Comparison of ENCODE assay signal across 23 mouse cellular contexts in genomic region chr13:76803799-76804198, GRCm38 (mm10).
DNase-seq lines count a peak whose midpoint lies in the region; ATAC-seq lines count a peak whose summit lies in the region.
"Had no signal": no experiment of that assay in that cellular context is flagged by ENCODE, and none has a peak within 500 bp of the region (broad histone marks: within the 10 kb centered on the region; RNA-seq: fewer than 3 reads in every experiment).

No protein-coding gene starts in this region.

- no peak overlapping the region for H3K4me2 ChIP-seq in forebrain, embryonic 11.5 days (ENCODE audit: low read depth, low read length, severe bottlenecking)
- no peak overlapping the region for H3K4me2 ChIP-seq in neural tube, embryonic 12.5 days (replicated peaks)
- no peak overlapping the region for H3K4me2 ChIP-seq in neural tube, embryonic 15.5 days
- 0 out of 2 replicates have a peak overlapping the region, but pooled peaks have one; percentile 2 for H3K4me2 ChIP-seq in midbrain, embryonic 13.5 days (replicated peaks)
- H3K4me2 ChIP-seq in neural tube, embryonic 14.5 days (ENCODE audit: low read depth, low read length), result no peak overlapping the region
- H3K4me2 ChIP-seq: heart, embryonic 13.5 days; stomach, embryonic 15.5 days had no signal

- no peak for ATAC-seq in forebrain, embryonic 11.5 days (replicated peaks; ENCODE audit: low FRiP score)
- ATAC-seq in neural tube, embryonic 12.5 days (ENCODE audit: low FRiP score, low read depth), result peak; percentile 25; the same call in 1 of the 2 replicates
- no peak for ATAC-seq in neural tube, embryonic 15.5 days (ENCODE audit: low FRiP score)
- peak; percentile 77 for ATAC-seq in midbrain, embryonic 13.5 days
- ATAC-seq in neural tube, embryonic 14.5 days (ENCODE audit: low read depth), result peak; percentile 22; the same call in 1 of the 2 replicates
- ATAC-seq: activated CD4-positive, CD25-positive, alpha-beta regulatory T cell, adult 4 months had no signal

- no peaks in the 10 kb centered on the region for H3K36me3 ChIP-seq in forebrain, embryonic 10.5 days (replicated peaks)
- no peaks in the 10 kb centered on the region for H3K36me3 ChIP-seq in forebrain, embryonic 11.5 days (ENCODE audit: control insufficient read depth, insufficient read depth, low read length)
- H3K36me3 ChIP-seq in neural tube, embryonic 12.5 days, result no peaks in the 10 kb centered on the region
- no peaks in the 10 kb centered on the region for H3K36me3 ChIP-seq in neural tube, embryonic 15.5 days
- H3K36me3 ChIP-seq in midbrain, embryonic 13.5 days, result no peaks in the 10 kb centered on the region
- no peaks in the 10 kb centered on the region for H3K36me3 ChIP-seq in neural tube, embryonic 14.5 days (ENCODE audit: control insufficient read depth, insufficient read depth, low read length)
- H3K36me3 ChIP-seq: heart, embryonic 13.5 days; limb, embryonic 10.5 days; stomach, embryonic 15.5 days had no signal

- H3K27me3 ChIP-seq in forebrain, embryonic 10.5 days (ENCODE audit: poor library complexity, severe bottlenecking), result peaks cover 53% of the 10 kb centered on the region
- peaks cover 2% of the 10 kb centered on the region; the same call in 1 of the 2 replicates for H3K27me3 ChIP-seq in forebrain, embryonic 11.5 days (ENCODE audit: control insufficient read depth, insufficient read depth, low read length)
- H3K27me3 ChIP-seq in neural tube, embryonic 12.5 days (replicated peaks), result no peaks in the 10 kb centered on the region
- H3K27me3 ChIP-seq in neural tube, embryonic 15.5 days (replicated peaks), result no peaks in the 10 kb centered on the region
- H3K27me3 ChIP-seq in midbrain, embryonic 13.5 days, result peaks cover 30% of the 10 kb centered on the region
- no peaks in the 10 kb centered on the region for H3K27me3 ChIP-seq in neural tube, embryonic 14.5 days (ENCODE audit: control insufficient read depth, insufficient read depth, low read length)
- H3K27me3 ChIP-seq: heart, embryonic 13.5 days; stomach, embryonic 15.5 days had no signal

- H3K9me3 ChIP-seq in forebrain, embryonic 10.5 days, result no peaks in the 10 kb centered on the region
- no peaks in the 10 kb centered on the region for H3K9me3 ChIP-seq in forebrain, embryonic 11.5 days (ENCODE audit: control insufficient read depth, low read length)
- H3K9me3 ChIP-seq in neural tube, embryonic 12.5 days, result no peaks in the 10 kb centered on the region
- no peaks in the 10 kb centered on the region for H3K9me3 ChIP-seq in neural tube, embryonic 15.5 days (replicated peaks)
- no peaks in the 10 kb centered on the region for H3K9me3 ChIP-seq in midbrain, embryonic 13.5 days
- no peaks in the 10 kb centered on the region for H3K9me3 ChIP-seq in neural tube, embryonic 14.5 days (ENCODE audit: control insufficient read depth, low read length)
- H3K9me3 ChIP-seq: heart, embryonic 13.5 days; limb, embryonic 10.5 days; stomach, embryonic 15.5 days had no signal

- H3K4me3 ChIP-seq in forebrain, embryonic 10.5 days, result no peak overlapping the region
- H3K4me3 ChIP-seq in forebrain, embryonic 11.5 days (ENCODE audit: low read depth, low read length), result no peak overlapping the region
- no peak overlapping the region for H3K4me3 ChIP-seq in neural tube, embryonic 12.5 days
- no peak overlapping the region for H3K4me3 ChIP-seq in neural tube, embryonic 15.5 days (replicated peaks)
- H3K4me3 ChIP-seq in midbrain, embryonic 13.5 days (replicated peaks), result no peak overlapping the region
- H3K4me3 ChIP-seq in neural tube, embryonic 14.5 days (ENCODE audit: low read depth, low read length), result no peak overlapping the region
- H3K4me3 ChIP-seq: heart, adult 2 months; heart, embryonic 13.5 days; limb, embryonic 10.5 days; myocyte; stomach, embryonic 15.5 days had no signal

- no peak for DNase-seq in forebrain, embryonic 10.5 days (ENCODE audit: extremely low spot score, low spot score)
- DNase-seq in forebrain, embryonic 11.5 days (ENCODE audit: low spot score), result no peak
- no peak for DNase-seq in cerebellum, adult 11-12 months
- DNase-seq in thymus, postnatal 0 days (ENCODE audit: low spot score), result no peak
- DNase-seq: adrenal gland, adult 8-10 months; cerebellum, adult 8-10 months; gastrocnemius, postnatal 36 days; heart, adult 2 months; heart, postnatal 14 days; kidney, adult 8-10 months; kidney, postnatal 10 days; liver; lung, postnatal 4 days; thymus, postnatal 36 days had no signal

- 0 out of 2 replicates have a peak overlapping the region, but pooled peaks have one; percentile 2 for H3K27ac ChIP-seq in forebrain, embryonic 10.5 days
- no peak overlapping the region for H3K27ac ChIP-seq in forebrain, embryonic 11.5 days (ENCODE audit: low read depth, low read length)
- no peak overlapping the region for H3K27ac ChIP-seq in neural tube, embryonic 12.5 days
- H3K27ac ChIP-seq in neural tube, embryonic 15.5 days (replicated peaks), result no peak overlapping the region
- peak overlapping the region; percentile 66 for H3K27ac ChIP-seq in midbrain, embryonic 13.5 days
- no peak overlapping the region for H3K27ac ChIP-seq in neural tube, embryonic 14.5 days (ENCODE audit: low read depth, low read length)
- H3K27ac ChIP-seq: heart, adult 2 months; heart, embryonic 13.5 days; limb, embryonic 10.5 days; stomach, embryonic 15.5 days had no signal

- H3K4me1 ChIP-seq in forebrain, embryonic 10.5 days, result peaks cover 23% of the 10 kb centered on the region
- no peaks in the 10 kb centered on the region; the same call in 1 of the 2 replicates for H3K4me1 ChIP-seq in forebrain, embryonic 11.5 days (replicated peaks; ENCODE audit: control insufficient read depth, insufficient read depth, low read length)
- H3K4me1 ChIP-seq in neural tube, embryonic 12.5 days, result no peaks in the 10 kb centered on the region
- no peaks in the 10 kb centered on the region for H3K4me1 ChIP-seq in neural tube, embryonic 15.5 days
- H3K4me1 ChIP-seq in midbrain, embryonic 13.5 days (replicated peaks), result peaks cover 11% of the 10 kb centered on the region; the same call in 1 of the 2 replicates
- no peaks in the 10 kb centered on the region for H3K4me1 ChIP-seq in neural tube, embryonic 14.5 days (ENCODE audit: control insufficient read depth, insufficient read depth, low read length)
- H3K4me1 ChIP-seq: heart, embryonic 13.5 days; stomach, embryonic 15.5 days had no signal

- H3K9ac ChIP-seq in forebrain, embryonic 11.5 days (ENCODE audit: low read length), result no peak overlapping the region
- no peak overlapping the region for H3K9ac ChIP-seq in neural tube, embryonic 12.5 days
- H3K9ac ChIP-seq in neural tube, embryonic 15.5 days (replicated peaks), result no peak overlapping the region
- H3K9ac ChIP-seq in midbrain, embryonic 13.5 days (replicated peaks), result no peak overlapping the region
- H3K9ac ChIP-seq in neural tube, embryonic 14.5 days (replicated peaks; ENCODE audit: low read depth, low read length), result no peak overlapping the region
- H3K9ac ChIP-seq: heart, embryonic 13.5 days; stomach, embryonic 15.5 days had no signal

- WGBS in forebrain, embryonic 10.5 days, result 81% methylated on average over 6 of the region's 6 CpGs
- 78% methylated on average over 6 of the region's 6 CpGs for WGBS in forebrain, embryonic 11.5 days
- 65% methylated on average over 6 of the region's 6 CpGs for WGBS in neural tube, embryonic 12.5 days
- WGBS in neural tube, embryonic 15.5 days, result 60% methylated on average over 6 of the region's 6 CpGs
- 44% methylated on average over 6 of the region's 6 CpGs for WGBS in midbrain, embryonic 13.5 days
- 51% methylated on average over 6 of the region's 6 CpGs for WGBS in neural tube, embryonic 14.5 days

Comparison
In these comparisons a context has a peak if more than half of its experiments do, and no peak if none do; other contexts are left out.
1. H3K27ac ChIP-seq: peak in forebrain, embryonic 10.5 days (single experiment) and midbrain, embryonic 13.5 days (single experiment); none in forebrain, embryonic 11.5 days (single experiment), neural tube, embryonic 12.5 days (single experiment), neural tube, embryonic 15.5 days (single experiment) and neural tube, embryonic 14.5 days (single experiment).
2. ATAC-seq: peak in neural tube, embryonic 12.5 days (single experiment), midbrain, embryonic 13.5 days (single experiment) and neural tube, embryonic 14.5 days (single experiment); none in forebrain, embryonic 11.5 days (single experiment) and neural tube, embryonic 15.5 days (single experiment).